Mouse (Mus musculus) ovary, postnatal 36 days (tissue): ENCODE measurements around the gene Sept1.

Experiments
- DNase-seq: peaks from one replicate; pipeline ENCODE4 v3.0.0; 2022; ENCODE audit warnings: low spot score, mixed read lengths

The Sept1 gene

DNA sequence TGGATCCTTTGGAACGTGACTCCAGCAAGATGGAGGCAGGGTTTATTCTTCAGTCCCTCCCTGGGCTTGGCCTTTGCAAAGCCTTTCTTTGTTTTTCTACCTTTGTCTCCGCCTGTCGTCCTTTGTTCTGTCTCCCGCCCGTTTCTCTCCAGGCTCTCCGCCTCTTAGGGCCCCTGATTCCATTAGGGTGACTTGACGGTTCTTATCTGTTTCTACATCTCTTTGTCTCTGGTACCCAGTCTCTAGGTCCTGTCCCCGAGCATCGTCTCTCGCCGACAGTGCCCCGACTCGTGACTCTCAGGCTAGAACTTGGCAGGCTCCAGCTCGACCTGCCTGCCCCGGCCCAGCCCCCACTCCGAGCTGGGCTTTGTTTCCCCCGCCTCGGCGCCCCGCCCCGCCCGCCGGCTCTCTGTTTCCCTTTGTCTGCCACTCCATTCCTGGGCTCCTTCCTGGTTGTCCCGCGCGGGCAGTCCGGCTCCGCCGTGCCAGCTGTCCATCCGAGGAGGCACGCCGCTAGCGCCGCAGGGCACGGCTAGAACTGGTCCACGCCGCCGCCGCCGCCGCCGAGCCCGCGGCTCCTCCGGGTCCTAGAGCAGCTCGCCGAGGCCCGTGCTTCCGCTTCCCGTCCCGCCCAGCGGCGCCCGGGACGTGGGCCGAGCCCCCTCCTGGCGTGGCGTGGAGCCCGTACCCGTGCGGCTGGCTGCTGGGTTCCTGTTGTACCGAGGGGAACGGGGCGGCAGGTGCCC lies at the start of gene Sept1, which contains the start of gene Zfp553:
Gene Sept1, minus strand, starts transcription at position 509 of the 746 bp plus-strand sequence.
Gene Zfp553, plus strand, starts transcription at position 440 of the 746 bp plus-strand sequence.
- DNase-seq: peak; percentile 86

DNA sequence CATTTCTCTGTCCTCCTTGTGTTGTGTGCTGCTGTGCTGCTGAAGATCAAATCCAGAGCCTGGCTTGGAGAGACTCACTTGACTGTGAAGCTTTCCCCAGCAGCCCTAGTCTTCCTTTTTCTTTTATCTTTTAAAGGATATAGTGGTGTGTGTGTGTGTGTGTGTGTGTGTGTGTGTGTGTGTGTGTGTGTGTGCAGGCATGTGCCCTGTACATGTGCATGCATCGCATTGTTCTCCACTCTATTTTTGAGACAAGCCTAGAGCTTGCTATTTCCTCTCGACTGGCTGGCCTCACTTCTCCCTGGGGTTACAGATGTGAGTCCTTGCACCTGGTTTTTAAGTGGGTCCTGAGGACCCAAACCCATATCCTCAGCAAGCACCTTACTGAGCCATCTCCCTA lies 49.3 kb upstream of the Sept1 start:
- no peak for DNase-seq

DNA sequence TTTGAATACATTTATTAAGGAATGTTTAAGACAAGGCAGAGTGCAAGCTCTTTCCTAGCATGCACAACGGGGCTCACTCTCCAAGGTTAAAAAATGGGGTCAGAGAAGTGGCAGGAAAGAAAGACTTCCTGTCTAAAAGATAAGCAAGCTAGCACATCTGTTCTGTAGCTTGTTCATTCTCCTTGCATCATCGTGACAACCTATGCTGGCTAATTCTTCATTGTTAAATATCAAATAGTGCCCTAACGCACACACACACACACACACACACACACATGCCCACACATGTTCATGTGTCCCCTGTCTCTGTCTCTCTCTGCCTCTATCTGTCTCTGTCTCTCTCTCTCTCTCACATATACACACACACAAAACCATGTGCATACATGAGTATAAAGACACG lies 48.2 kb upstream of the Sept1 start:
- no peak for DNase-seq

DNA sequence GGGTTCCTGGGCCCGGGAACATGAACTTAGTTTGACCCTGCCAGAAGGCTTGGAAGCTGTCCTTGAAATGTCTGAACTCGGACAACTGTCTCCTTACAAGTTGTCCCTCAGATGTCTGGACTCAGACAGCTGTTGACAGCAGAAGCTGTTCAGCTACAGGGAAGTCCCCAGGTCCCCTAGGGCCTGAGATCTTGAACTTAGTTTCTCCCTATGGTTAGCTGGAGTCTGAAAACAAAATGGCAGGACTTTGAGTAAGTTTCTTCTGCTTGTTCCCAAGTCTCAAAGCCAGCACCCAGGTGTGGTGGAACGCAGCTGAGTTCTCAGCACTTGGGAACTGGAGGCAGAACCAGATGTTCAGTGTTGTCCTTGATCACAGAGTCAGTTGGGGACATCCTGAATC lies 47.2 kb upstream of the Sept1 start:
- DNase-seq: no peak

DNA sequence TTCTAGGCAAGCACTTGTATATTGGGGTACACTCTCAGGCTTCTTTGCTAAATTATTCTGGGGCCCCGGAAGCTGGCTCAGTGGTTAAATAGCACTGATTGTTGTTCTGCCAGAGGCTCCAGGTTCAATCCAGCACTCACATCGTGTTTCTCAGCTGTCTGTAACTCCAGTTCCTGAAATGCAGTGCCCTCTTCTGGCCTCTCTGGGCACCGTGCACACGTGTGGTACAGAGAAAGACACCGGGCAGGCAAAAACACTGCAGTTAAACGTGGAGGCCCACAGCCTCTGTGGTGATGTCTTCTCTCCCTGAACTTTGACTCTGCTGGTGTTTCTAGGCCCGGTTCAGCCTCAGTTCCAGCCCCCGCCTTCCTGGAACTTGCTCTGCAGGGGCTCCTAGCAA lies 45.4 kb upstream of the Sept1 start:
- DNase-seq: no peak

DNA sequence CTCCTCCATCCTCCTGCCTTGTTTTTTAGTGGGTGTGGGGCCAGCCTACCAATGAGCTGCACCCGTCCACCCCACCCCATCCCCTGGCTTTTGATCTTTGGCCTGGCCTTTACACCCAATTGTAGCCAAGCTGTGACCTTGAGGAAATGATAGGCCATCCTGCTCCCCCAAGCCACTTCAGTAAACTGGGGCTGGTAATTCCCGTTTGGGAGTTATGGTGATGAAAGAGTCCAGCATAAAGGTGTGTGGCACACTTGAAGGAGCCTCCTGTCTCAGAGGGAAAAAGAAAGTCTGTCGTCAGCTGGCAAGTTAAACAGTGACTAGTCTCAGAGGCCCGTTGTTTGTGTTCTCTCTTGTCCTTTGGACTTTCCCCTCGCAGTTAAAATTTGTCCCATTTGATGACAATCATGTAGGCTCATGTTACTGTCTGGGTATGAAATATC lies 43.6 kb upstream of the Sept1 start:
- no peak for DNase-seq

DNA sequence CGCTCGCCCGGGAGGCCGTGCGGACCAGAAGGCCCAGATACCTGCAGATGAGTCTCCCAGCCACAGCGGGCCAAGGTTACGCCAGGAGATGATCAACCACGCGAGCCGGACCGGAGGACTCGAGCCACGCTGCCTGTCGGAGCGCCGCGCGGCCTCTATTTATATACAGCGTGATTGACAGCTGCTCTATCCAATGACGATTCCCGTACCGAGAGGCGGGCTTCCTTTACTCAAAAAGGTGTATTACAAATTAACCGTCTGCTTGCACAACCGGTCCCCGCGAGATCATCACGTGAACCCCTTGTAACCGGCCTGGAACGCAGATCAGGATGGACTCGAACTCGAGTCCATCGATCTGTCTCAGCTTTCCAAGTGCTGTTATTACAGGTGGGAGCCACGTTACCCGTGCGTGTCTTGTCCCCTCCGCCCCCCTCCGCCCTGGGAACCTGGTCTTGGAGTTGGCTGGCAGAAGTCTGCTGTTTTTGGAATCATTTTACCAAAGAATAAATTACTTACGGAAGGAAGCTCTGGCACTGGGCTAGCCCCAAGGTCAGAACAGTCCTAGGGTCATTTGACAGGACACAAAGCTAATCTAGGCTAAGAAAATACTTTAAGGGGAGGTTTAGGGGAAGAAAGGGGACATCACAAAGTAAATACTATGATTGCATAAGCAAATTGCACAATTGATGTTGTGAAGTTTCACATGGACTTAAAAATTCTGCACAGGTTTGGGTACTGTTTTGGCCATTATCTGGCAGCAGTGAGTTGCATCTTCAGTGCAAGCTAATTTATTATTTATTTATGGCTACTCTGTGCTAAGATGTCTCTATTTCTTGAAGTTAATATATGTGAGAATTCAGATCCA lies 41.2 kb upstream of the Sept1 start, which contains the start of gene Sephs2:
Gene Sephs2, minus strand, starts transcription at position 131 of the 865 bp plus-strand sequence.
- peak; percentile 91 for DNase-seq

DNA sequence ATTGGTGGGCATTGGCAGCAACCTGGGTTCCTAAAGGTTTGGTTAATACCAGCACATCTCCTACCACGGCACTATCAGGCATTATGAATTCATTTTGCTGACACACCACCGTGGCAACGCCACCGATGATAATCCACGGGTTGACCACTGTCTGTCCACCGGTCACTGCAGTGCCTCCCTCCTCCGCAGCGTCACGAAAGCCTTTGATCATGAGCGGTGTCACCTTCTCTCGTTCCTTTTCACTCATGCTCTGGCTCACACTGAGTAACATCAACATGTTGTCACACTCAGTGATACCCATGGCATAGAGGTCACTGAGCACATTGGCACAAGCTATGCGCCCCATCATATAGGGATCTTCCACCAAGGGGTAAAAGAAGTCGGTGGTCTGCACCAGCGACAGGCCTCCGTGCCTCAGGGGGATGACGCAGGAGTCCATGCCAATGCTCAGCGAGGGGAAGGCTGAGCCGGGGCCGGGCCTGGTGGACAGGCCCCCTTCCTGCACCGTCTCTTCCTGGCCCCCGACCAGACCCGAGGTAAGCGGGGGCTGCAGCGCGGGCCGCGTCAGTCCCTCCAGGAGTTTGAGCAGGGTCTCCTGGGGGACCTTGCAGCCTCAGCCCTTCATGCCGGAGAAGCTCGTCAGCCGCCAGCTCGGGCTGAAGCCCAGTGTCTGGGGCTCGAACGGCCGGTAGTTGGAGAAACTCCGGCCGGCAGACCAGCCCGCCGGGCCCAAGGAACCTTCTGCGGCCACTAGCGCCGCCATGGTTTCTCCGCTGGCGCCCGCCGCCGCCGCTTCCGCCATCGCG lies 40.4 kb upstream of the Sept1 start:
- no peak for DNase-seq

DNA sequence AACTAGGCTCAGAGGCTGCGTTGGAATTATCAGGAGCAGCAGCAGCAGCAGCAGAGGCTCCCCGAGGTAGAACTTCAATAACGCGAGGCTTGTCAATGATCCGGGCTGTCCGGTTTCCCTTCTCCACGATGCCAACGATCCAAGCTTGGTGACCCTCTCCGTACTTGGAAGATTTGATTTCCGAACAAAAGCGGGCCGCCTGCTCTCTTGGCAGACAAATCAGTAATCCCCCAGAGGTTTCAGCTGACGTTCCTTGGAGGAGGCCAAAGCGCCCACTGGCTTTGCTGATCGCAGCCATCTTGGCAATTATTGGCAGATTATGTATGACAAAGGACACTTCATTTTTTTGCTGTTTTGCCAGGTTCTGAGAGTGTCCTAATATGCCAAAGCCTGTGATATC lies 39.6 kb upstream of the Sept1 start:
- DNase-seq: no peak

DNA sequence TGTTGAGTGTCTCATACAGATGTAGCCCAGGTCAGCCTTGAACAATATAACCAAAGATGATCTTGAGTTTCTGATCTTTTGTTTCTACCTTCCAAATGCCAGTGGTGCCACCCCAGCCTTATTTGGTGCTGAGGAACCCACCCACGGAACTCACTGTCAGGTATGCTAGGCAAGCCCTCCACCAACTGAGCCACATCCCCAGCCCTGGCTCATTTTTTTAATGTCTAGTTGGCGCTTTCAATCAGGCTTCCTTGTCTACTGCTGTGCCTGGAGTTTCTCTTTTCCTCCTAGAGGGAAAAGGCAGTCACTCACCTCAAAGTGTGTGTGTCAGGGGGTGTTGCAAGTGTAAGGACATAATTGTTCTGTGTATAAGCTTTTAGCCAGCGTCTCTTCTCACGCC lies 38.2 kb upstream of the Sept1 start:
- no peak for DNase-seq

DNA sequence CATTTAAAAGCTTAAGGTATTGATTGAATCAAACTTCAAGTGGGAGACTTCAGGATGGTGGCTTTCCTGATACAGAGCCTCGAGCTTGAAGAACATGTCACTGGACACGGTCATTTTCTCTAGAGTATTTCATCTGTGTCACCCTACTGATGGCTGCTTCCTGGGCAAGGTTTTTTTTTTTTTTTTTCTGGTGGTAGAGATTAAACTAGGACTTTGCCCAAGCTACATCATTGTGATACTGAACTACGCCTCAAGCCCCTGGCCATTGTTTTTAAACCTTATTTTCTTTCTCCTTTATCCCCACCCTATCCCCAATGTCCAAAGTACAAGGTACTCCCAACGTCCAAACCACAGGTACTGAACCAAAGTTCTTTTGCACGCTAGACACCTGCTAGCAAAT lies 37.7 kb upstream of the Sept1 start:
- DNase-seq: no peak

DNA sequence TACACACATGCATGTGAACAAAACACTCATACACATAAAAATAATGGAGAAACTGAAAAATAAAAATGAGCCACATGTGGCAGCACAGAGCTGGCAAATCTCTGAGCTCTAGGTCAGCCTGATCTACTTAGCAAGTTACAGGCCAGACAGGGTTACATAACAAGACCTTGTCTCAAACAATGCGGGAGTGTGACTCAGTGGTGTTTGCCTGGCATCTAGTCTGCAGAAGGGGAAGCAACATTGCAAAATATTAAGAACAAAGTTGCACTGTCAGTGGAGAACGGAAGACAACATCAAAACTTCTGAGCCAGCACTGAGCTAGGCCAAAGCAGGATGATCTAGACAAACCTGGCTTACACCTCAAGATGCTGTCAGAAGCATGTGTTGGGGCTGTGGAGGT lies 37.3 kb upstream of the Sept1 start:
- no peak for DNase-seq

DNA sequence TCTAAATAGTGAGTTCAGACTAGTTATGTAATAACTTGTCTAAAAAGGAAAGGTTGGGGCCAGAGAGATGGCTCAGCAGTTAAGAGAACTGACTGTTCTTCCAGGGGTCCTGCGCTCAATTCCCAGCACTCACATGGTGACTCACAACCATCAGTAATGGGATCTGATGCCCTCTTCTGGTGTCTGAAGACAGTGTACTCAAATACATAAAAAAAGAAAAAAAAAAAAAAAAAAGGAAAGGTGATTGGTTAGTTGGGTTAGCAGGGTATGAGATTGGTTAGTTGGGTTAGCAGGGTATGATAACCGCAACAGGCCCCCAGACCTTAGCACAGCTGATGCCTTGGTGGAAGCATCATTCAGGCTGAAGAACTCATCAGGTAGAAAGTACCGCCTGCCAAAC lies 30.6 kb upstream of the Sept1 start:
- DNase-seq: no peak

DNA sequence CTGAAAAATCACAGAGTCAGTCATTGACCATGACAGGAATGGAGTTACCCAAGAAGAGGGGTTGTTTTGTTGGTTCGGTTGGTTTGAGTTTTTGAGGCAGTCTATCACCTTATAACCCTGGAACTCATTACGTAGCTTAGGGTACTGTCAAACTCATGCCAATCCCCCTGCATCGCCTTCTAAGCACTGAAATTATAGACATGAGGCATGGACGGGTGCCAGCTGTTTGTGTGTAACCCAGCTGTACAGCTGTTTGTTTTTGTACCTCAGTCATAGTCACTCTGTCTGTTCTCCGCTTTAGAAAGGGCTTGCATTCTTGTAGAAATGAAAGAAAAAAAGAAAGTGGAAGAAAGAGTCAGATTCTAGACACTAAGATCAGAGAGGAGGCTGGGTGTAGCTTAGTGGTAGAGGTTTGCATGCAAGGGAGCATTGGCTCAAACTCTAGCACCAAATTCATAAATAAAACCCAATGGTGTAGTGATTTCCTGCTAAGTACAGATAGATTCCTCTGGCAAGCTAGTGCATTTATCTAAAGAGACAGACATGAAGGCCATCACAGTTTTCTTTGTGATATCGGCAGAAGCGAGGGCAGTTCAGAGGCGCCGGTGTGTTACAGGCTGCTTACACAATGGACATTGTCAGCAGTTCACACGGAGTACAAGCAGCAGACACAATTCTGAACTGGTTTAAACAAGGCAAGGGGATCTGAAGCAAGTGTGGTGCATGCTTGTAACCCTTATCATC lies 29.5 kb upstream of the Sept1 start:
- no peak for DNase-seq

DNA sequence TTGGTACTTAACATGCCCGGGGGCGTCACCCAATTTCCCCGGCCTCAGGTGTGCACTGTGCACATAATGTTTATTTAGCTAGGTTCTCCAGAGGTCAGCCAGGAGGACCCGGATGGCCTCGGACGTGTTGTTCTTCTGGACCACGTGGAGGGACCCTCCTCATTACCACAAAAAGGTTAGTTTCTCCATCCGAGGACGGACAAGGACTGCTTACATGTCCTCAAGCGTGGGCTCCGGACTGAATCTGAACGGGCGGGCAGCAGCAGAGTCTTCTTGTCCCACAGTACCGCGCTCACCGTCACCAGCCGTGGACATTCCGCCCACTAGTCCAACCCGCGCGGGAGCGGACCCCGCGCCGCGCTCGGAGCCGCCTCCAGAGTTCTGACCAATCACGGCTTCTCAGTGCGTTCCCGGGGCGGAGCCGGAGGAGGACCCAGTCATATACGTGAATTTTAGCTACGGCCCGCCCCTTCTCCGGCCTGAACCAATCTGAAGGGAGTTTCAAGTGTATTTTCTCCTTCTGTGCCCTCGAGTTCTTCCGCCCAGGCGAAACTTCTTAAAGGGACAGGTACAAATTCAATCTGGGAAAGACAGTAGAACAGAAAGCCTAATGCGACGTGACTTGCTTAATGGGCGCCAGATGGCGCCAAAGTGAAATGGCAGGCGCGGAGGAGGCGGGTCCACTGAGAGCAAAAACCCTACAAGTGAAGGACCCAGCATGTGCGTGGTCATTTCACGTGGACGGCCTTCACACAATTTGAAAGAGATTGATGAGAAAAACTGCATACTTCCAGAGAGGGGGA lies 27.6 kb upstream of the Sept1 start, which contains the start of gene Dctpp1:
Gene Dctpp1, minus strand, starts transcription at position 401 of the 803 bp plus-strand sequence.
- peak; percentile 95 for DNase-seq

DNA sequence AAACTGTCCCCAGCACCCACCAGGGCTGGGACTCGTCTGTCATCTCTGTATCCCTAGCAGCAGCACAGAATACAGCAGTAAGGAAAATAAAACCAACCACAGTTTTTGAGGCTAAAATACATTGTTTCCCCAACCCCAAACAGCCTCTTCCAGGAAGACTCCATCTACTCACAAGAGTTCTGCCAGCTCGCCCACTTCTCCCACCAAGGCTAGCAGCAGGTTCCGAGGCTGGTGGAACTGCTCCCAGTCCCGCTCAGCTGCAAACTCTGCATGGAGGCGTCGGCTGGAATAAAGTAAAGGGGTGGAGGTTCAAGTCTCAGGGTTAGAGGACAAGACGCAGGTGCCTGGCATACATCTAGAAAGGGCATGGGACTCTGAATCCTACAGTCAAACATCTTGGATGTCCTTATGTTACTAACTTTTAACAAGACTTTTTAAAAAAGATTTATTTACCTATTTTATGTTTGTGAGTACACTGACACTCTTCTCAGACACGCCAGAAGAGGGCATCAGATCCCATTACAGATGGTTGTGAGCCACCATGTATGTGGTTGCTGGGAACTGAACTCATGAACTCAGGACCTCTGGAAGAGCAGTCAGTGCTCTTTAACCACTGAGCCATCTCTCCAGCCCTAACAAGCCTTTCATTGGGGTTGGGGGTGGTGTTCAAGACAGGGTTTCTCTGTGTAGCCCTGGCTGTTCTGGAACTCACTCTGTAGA lies 26.4 kb upstream of the Sept1 start:
- DNase-seq: no peak

DNA sequence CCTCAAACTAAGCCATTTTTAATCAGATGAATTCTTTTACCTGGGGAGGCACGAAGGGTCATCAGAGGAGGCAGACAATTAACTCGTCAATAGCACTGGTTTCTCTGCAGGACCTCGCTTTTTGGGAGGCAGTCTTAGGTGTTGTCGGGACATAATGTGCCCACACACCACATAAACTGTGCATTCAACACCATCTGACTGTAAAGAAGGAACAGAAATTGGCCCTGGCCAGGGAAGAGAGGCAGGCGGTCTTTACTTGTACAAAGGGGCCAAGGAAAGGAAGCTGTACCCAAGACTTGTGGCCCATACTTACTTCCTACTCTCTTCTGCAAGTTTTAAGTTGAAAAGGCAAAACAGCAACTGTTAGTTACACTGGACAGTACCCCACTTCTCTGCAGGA lies 23.6 kb upstream of the Sept1 start:
- no peak for DNase-seq

DNA sequence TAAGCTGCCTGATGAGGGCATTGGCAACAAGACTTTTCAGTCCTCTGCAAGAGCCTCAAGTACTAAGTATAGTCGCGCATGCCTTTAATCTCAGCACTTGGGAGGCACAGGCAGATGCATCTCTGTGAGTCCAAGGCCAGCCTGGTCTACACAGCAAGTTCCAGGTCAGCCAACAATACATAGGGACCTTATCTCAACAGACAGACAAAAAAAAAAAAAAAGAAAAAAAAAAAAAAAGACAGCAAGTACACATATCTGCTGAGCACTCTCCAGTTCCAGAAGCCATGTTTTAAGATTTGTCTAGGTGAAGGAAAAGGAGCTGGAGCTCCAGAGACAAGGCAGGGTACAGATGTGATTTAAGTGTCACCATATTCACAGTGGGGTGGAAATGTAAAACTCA lies 23.0 kb upstream of the Sept1 start:
- no peak for DNase-seq

DNA sequence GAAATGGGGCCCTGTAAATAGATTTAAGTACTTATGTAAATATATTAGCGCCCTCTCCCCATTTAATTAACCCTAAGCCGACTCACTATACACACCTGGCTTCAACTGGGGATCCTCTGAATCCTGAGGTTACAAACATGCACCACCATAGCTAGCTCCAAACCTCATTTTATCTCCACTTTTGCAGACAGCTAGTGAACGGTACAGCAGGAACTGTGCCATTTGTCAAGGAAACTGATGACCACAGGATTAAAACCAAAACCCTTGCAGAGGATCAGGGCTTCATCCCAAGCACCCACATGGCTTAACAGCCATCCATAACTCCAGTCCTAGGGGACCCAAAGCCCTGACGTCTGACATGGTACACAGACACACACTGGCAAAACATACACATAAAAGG lies 22.1 kb upstream of the Sept1 start:
- no peak for DNase-seq
